Mouse (Mus musculus) liver, postnatal 0 days (tissue): ENCODE results near the gene Kcnn1.

Source experiments
- CTCF ChIP-seq: sonication (generic); IDR thresholded peaks from 2 replicates; pipeline ENCODE4 v1.5.1; 2016; ENCODE audit warnings: antibody characterized with exemption, low read depth
- EP300 ChIP-seq: IDR thresholded peaks from 2 replicates; pipeline ENCODE4 v1.6.1; 2016; ENCODE audit warnings: antibody characterized with exemption, low read depth, mild to moderate bottlenecking

DNA sequence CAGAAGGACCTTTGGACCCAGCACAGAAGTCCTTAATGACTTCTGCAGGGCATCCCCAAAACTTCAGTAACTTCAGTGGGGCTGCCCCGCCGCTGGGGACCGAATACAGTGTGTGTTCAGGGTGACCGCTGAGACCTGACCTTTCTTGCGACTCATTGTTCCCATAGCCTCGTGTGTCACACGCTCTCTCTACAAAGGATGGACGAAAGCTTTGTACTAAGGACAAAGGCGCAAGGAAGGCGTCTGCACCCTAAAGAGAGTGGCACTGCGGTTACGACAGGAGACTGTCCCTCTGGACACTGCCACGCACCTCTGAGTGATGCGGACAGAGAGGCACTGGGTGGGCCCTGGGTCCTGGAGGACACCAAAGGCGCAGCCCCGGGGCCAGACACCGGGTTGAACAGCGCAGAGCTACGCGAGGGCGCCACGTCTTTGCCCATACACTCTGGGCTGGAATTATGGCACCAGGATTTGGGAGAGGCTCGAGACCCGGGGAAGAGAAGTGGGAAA, 1.7 kb upstream of the Kcnn1 start:
- TF ChIP-seq CTCF (no peak), EP300 (no peak)
